Mouse (Mus musculus) right cerebral cortex, postnatal 25 days (tissue): ENCODE results near the gene Kcnip3.
A peak's percentile ranks its signal among the peaks of the same experiment; 100 is the strongest.

Experiments used
- DNase-seq: peaks from one replicate; pipeline ENCODE4 v3.0.0; 2022

Kcnip3 gene

GRCm38 (mm10) chr2:127461351-127461750 is 60.5 kb downstream of the Kcnip3 start:
- no peak for DNase-seq

GRCm38 (mm10) chr2:127459341-127459740 is 62.6 kb downstream of the Kcnip3 start:
- no peak for DNase-seq

- DNase-seq, result peak; percentile 45
These were observed 68.1 kb downstream of the Kcnip3 start for GRCm38 (mm10) chr2:127453764-127454163.

- no peak for DNase-seq
These were observed 68.8 kb downstream of the Kcnip3 start for GRCm38 (mm10) chr2:127453141-127453540.

GRCm38 (mm10) chr2:127451748-127452147 is 70.1 kb downstream of the Kcnip3 start:
- DNase-seq, result no peak

- no peak for DNase-seq
These were observed 72.2 kb downstream of the Kcnip3 start for GRCm38 (mm10) chr2:127449691-127450090.

GRCm38 (mm10) chr2:127446847-127447246 is 75.0 kb downstream of the Kcnip3 start:
- DNase-seq, result no peak

- DNase-seq, result peak; percentile 89
These were observed 77.7 kb downstream of the Kcnip3 start, which contains the start of gene Fahd2a for GRCm38 (mm10) chr2:127444055-127444789. TSS of gene Fahd2a (minus strand) at chr2:127444565.

GRCm38 (mm10) chr2:127437697-127438096 is 84.2 kb downstream of the Kcnip3 start:
- peak; percentile 31 for DNase-seq

- no peak for DNase-seq
These were observed 86.3 kb downstream of the Kcnip3 start for GRCm38 (mm10) chr2:127435554-127435953.

- DNase-seq, result no peak
These were observed 86.8 kb downstream of the Kcnip3 start for GRCm38 (mm10) chr2:127435135-127435534.

- no peak for DNase-seq
These were observed 88.2 kb downstream of the Kcnip3 start for GRCm38 (mm10) chr2:127433487-127434295.

- DNase-seq, result peak; percentile 41
These were observed 91.7 kb downstream of the Kcnip3 start for GRCm38 (mm10) chr2:127430238-127430637.

GRCm38 (mm10) chr2:127424977-127425376 is 96.9 kb downstream of the Kcnip3 start, which contains the start of gene Gpat2:
TSS of gene Gpat2 (plus strand) at chr2:127425199.
- DNase-seq, result no peak

- no peak for DNase-seq
These were observed 103.5 kb downstream of the Kcnip3 start for GRCm38 (mm10) chr2:127418266-127418970.

GRCm38 (mm10) chr2:127416706-127417105 is 105.2 kb downstream of the Kcnip3 start:
- no peak for DNase-seq

GRCm38 (mm10) chr2:127415806-127416205 is 106.1 kb downstream of the Kcnip3 start:
- no peak for DNase-seq

- no peak for DNase-seq
These were observed 110.8 kb downstream of the Kcnip3 start for GRCm38 (mm10) chr2:127411126-127411525.
